Mouse (Mus musculus): ENCODE measurements at regions not wholly inside any gene's neighbourhood (a gene's known extent, or its start where the extent isn't known, plus 50 kb on each side); places are given as distances from the start of the nearest gene placed in this dataset.

DNA sequence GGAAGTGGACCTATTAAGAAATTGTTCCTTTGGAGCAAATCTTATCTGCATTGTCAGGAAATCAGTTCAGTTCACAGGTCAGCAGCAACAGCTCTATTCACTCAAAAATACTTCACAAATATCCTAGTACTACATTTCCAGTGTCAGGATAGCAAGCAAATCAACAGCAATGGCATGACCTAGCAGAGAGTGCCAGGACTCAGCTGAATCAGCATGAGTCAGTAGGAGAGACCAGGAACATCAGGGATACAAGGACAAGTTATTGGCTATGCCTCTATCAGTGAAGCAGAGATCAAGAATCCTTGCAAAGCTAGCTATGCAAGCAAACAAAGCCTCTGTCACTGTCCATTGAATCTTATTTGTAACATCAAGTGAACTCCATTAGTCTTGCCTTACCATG is 1036.8 kb upstream of the Celf2 start:
- TF ChIP-seq POLR2A (IDR thresholded peaks at IDR 0.05; ENCODE audit: low read depth, low read length) (no peak), CTCF (conservative IDR thresholded peaks at IDR 0.05; ENCODE audit: insufficient read depth, insufficient read length, low read depth, low read length) (no peak)

All from kidney, adult 2 months (tissue).